Comparison of ENCODE assay signal across 22 mouse cellular contexts in genomic region chr4:155352581-155352980, GRCm38 (mm10). TPM values are rescaled to one million over a fixed set of nuclear protein-coding genes. Genes with fewer than 3 reads are reported as not detected.
DNase-seq lines count a peak whose midpoint lies in the region; ATAC-seq lines count a peak whose summit lies in the region.
"Had no signal": no experiment of that assay in that cellular context is flagged by ENCODE, and none has a peak within 500 bp of the region (broad histone marks: within the 10 kb centered on the region; RNA-seq: fewer than 3 reads in every experiment).

No protein-coding gene starts in this region.

- peak; percentile 72 for ATAC-seq in megakaryocyte progenitor cell, adult 5-6 weeks (replicated peaks; ENCODE audit: poor library complexity)
- ATAC-seq: forebrain, embryonic 15.5 days; intestine, embryonic 15.5 days; liver, postnatal 0 days; lung, postnatal 0 days; Patski had no signal

- DNase-seq in spleen, postnatal 36 days (ENCODE audit: low spot score in 2 of 2): peak; percentile 20 to 21
- DNase-seq in spleen, postnatal 14 days (ENCODE audit: low spot score in 2 of 2): no peak
- peak; percentile 65 for DNase-seq in thymus, postnatal 14 days
- no peak for DNase-seq in heart, postnatal 25 days (ENCODE audit: low spot score)
- DNase-seq in cerebellum, adult 18-20 months: no peak
- DNase-seq in embryo, embryonic 11 days: no peak
- DNase-seq: adrenal gland, adult 2 months; cerebellum, adult 11-12 months; cerebellum, postnatal 25 days; gastrocnemius, postnatal 36 days; heart, postnatal 36 days; kidney, adult 8-10 months; kidney, postnatal 10 days; liver, postnatal 0 days had no signal

- intact Hi-C loops in heart, postnatal 25 days (cut with DNase I): no loop called here

RNA-seq across cellular contexts. Expression of gene Prkcz, which starts 8.6 kb away (rescaled TPM):
- total RNA-seq in megakaryocyte progenitor cell, adult 5-6 weeks (2015): not detected in 2 replicates
- total RNA-seq in megakaryocyte progenitor cell, adult 5-6 weeks (2017): not detected in 2 replicates
- total RNA-seq in heart, postnatal 25 days (2021): 1 to 10 TPM; 1.7 to 2.3 TPM

RNA-seq across cellular contexts. Expression of gene Gabrd, which starts 45.3 kb away (rescaled TPM):
- not detected in 2 replicates for total RNA-seq in megakaryocyte progenitor cell, adult 5-6 weeks (2015)
- total RNA-seq in megakaryocyte progenitor cell, adult 5-6 weeks (2017): 0.14 TPM in 1 of 2 replicates, not detected in the other
- not detected for total RNA-seq in heart, postnatal 25 days (2021)
- total RNA-seq: adrenal gland, adult 2 months; G1E; heart, adult 8-10 months; heart, postnatal 36 days; neutrophil, adult 5-6 weeks had no signal

RNA-seq across cellular contexts. Expression of gene Cfap74, which starts 56.4 kb away (rescaled TPM):
- total RNA-seq in megakaryocyte progenitor cell, adult 5-6 weeks (2015): 0.22 TPM in 1 of 2 replicates, not detected in the other
- total RNA-seq in megakaryocyte progenitor cell, adult 5-6 weeks (2017): 0.47 TPM in 1 of 2 replicates, not detected in the other
- under 1 TPM in 1 of 2 experiments, not detected in 1; 0.36 TPM for total RNA-seq in heart, postnatal 25 days (2021)

Comparison
In these comparisons a context has a peak if more than half of its experiments do, and no peak if none do; other contexts are left out.
1. DNase-seq: peak in spleen, postnatal 36 days (2 of 2) and thymus, postnatal 14 days (single experiment); none in spleen, postnatal 14 days (0 of 2), heart, postnatal 25 days (single experiment), cerebellum, adult 18-20 months (0 of 2) and embryo, embryonic 11 days (single experiment).